Mouse (Mus musculus) testis, adult 2 months (tissue): ENCODE data around the gene Irs2.

Experiments
- CTCF ChIP-seq: fragments of 200-500 bp; IDR thresholded peaks from 2 replicates; pipeline ENCODE4 v1.5.1; 2012; ENCODE audit warnings: low read depth, mild to moderate bottlenecking, inconsistent platforms, low read length, moderate library complexity; ENCODE audit not compliant: control insufficient read depth, insufficient read depth, insufficient replicate concordance
- POLR2A ChIP-seq: fragments of 200-500 bp; IDR thresholded peaks from 2 replicates; pipeline ENCODE4 v1.6.1; 2012; ENCODE audit warnings: low read depth, mild to moderate bottlenecking, inconsistent platforms, low read length, moderate library complexity; ENCODE audit not compliant: control insufficient read depth

DNA sequence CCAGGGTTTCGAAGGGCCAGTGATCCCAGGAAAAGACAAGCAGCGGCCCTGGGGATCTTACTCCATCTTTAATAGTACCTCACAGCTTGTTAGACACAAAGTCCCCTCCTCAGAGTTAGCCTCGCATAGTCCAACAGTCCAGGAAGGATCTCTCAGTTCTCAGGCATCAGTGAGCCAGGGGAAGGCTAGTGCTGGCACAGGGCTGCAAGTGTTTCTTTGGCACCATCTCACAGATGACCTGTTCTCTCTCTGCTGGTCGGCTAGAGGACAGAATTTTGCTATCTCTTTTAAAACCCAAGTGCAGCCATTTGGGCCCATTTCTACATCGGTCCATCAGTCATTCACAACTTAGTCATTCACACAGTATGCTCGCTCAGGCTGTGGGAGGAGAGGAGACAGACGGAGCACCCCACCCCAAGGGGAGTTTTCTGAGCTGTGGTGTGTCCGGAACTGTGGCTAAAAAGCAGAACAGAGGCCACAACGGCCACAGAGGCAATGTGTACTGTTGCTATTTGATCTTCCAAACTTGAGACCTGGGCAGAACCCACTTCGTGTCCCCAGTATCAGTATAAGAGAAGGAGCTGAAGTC, 43.7 kb downstream of the Irs2 start:
- no peak for TF ChIP-seq POLR2A
- TF ChIP-seq CTCF: no peak
